Mouse (Mus musculus): ENCODE measurements around the gene Negr1. TPM values are rescaled to one million over a fixed set of nuclear protein-coding genes. Genes with fewer than 3 reads are reported as not detected.

The Negr1 gene
- polyA plus RNA-seq, 1 experiment from 2014 or later: not detected

- Histone ChIP-seq H3K4me2 (ENCODE audit: low read depth, low read length) (no peak overlapping the region), H3K27ac (ENCODE audit: low read depth) (no peak overlapping the region), H3K4me1 (ENCODE audit: insufficient read depth) (no peaks in the 10 kb centered on the region), H3K9me3 (ENCODE audit: low read length) (0 out of 2 replicates have a peak, but pooled peaks cover 3% of the 10 kb centered on the region), H3K9ac (replicated peaks) (no peak overlapping the region), H3K4me3 (ENCODE audit: low read depth, low read length) (no peak overlapping the region), H3K27me3 (ENCODE audit: insufficient read depth, low read length) (no peaks in the 10 kb centered on the region), H3K36me3 (replicated peaks; ENCODE audit: insufficient read depth, low read length) (no peaks in the 10 kb centered on the region)
- no peak for TF ChIP-seq EP300 (IDR thresholded peaks at IDR 0.05; ENCODE audit: low read depth)
- no peak for TF ChIP-seq CTCF (IDR thresholded peaks at IDR 0.05; ENCODE audit: low read depth)
- WGBS (ENCODE audit: insufficient replicate concordance): 27% methylated on average over 4 of the region's 4 CpGs
- ATAC-seq: no peak
- DNase-seq: no peak
These were observed 735.6 kb downstream of the Negr1 start for GRCm38 (mm10) chr3:157297216-157297615.

GRCm38 (mm10) chr3:157303430-157304116 is 742.0 kb downstream of the Negr1 start:
- H3K4me2 ChIP-seq (ENCODE audit: low read depth, low read length): no peak overlapping the region
- WGBS (ENCODE audit: insufficient replicate concordance): 72% methylated on average over 4 of the region's 4 CpGs
- no peaks in the 10 kb centered on the region for H3K36me3 ChIP-seq (replicated peaks; ENCODE audit: insufficient read depth, low read length)
- TF ChIP-seq CTCF (IDR thresholded peaks at IDR 0.05; ENCODE audit: low read depth): no peak
- H3K27ac ChIP-seq (ENCODE audit: low read depth): no peak overlapping the region
- DNase-seq: no peak
- no peaks in the 10 kb centered on the region for H3K4me1 ChIP-seq (ENCODE audit: insufficient read depth)
- H3K27me3 ChIP-seq (ENCODE audit: insufficient read depth, low read length): no peaks in the 10 kb centered on the region
- H3K9me3 ChIP-seq (ENCODE audit: low read length): 0 out of 2 replicates have a peak, but pooled peaks cover 3% of the 10 kb centered on the region
- no peak overlapping the region for H3K4me3 ChIP-seq (ENCODE audit: low read depth, low read length)
- no peak overlapping the region for H3K9ac ChIP-seq (replicated peaks)
- ATAC-seq: no peak

GRCm38 (mm10) chr3:157321081-157321573 is 759.5 kb downstream of the Negr1 start:
- DNase-seq (no peak), ATAC-seq (no peak)
- Histone ChIP-seq H3K4me2 (ENCODE audit: low read depth, low read length) (no peak overlapping the region), H3K27ac (ENCODE audit: low read depth) (no peak overlapping the region), H3K9ac (replicated peaks) (no peak overlapping the region), H3K36me3 (replicated peaks; ENCODE audit: insufficient read depth, low read length) (no peaks in the 10 kb centered on the region), H3K4me3 (ENCODE audit: low read depth, low read length) (no peak overlapping the region), H3K27me3 (ENCODE audit: insufficient read depth, low read length) (no peaks in the 10 kb centered on the region), H3K4me1 (ENCODE audit: insufficient read depth) (no peaks in the 10 kb centered on the region), H3K9me3 (ENCODE audit: low read length) (no peaks in the 10 kb centered on the region)
- WGBS (ENCODE audit: insufficient replicate concordance): 44% methylated on average over 1 of the region's 1 CpGs
- TF ChIP-seq CTCF (IDR thresholded peaks at IDR 0.05; ENCODE audit: low read depth): no peak
- no peak for TF ChIP-seq EP300 (IDR thresholded peaks at IDR 0.05; ENCODE audit: low read depth)

- WGBS (ENCODE audit: insufficient replicate concordance): 24% methylated on average over 1 of the region's 1 CpGs
- TF ChIP-seq CTCF (IDR thresholded peaks at IDR 0.05; ENCODE audit: low read depth) (no peak), EP300 (IDR thresholded peaks at IDR 0.05; ENCODE audit: low read depth) (no peak)
These were observed 760.2 kb downstream of the Negr1 start for GRCm38 (mm10) chr3:157321834-157322233.

GRCm38 (mm10) chr3:157334169-157334568 is 772.6 kb downstream of the Negr1 start:
- no peak overlapping the region for H3K4me3 ChIP-seq (ENCODE audit: low read depth, low read length)
- H3K9ac ChIP-seq (replicated peaks): no peak overlapping the region
- no peak for TF ChIP-seq EP300 (IDR thresholded peaks at IDR 0.05; ENCODE audit: low read depth)
- no peak for TF ChIP-seq CTCF (IDR thresholded peaks at IDR 0.05; ENCODE audit: low read depth)
- no peaks in the 10 kb centered on the region for H3K27me3 ChIP-seq (ENCODE audit: insufficient read depth, low read length)
- H3K36me3 ChIP-seq (replicated peaks; ENCODE audit: insufficient read depth, low read length): no peaks in the 10 kb centered on the region
- no peaks in the 10 kb centered on the region for H3K4me1 ChIP-seq (ENCODE audit: insufficient read depth)
- H3K9me3 ChIP-seq (ENCODE audit: low read length): no peaks in the 10 kb centered on the region
- H3K4me2 ChIP-seq (ENCODE audit: low read depth, low read length): no peak overlapping the region
- no peak for DNase-seq
- WGBS (ENCODE audit: insufficient replicate concordance): 59% methylated on average over 1 of the region's 1 CpGs
- no peak for ATAC-seq
- H3K27ac ChIP-seq (ENCODE audit: low read depth): no peak overlapping the region

More at GRCm38 (mm10) chr3:157321834-157322233, 760.2 kb downstream of the Negr1 start:
- Histone ChIP-seq H3K27ac (ENCODE audit: low read depth) (no peak overlapping the region), H3K4me1 (ENCODE audit: insufficient read depth) (no peaks in the 10 kb centered on the region), H3K9me3 (ENCODE audit: low read length) (no peaks in the 10 kb centered on the region), H3K4me2 (ENCODE audit: low read depth, low read length) (no peak overlapping the region), H3K4me3 (ENCODE audit: low read depth, low read length) (no peak overlapping the region), H3K36me3 (replicated peaks; ENCODE audit: insufficient read depth, low read length) (no peaks in the 10 kb centered on the region), H3K9ac (replicated peaks) (no peak overlapping the region), H3K27me3 (ENCODE audit: insufficient read depth, low read length) (no peaks in the 10 kb centered on the region)
- DNase-seq: no peak
- no peak for ATAC-seq

- no peak for ATAC-seq
These were observed 787.9 kb downstream of the Negr1 start for GRCm38 (mm10) chr3:157349480-157349879.

More at GRCm38 (mm10) chr3:157349480-157349879, 787.9 kb downstream of the Negr1 start:
- Histone ChIP-seq H3K9me3 (ENCODE audit: low read length) (no peaks in the 10 kb centered on the region), H3K4me3 (ENCODE audit: low read depth, low read length) (no peak overlapping the region), H3K36me3 (replicated peaks; ENCODE audit: insufficient read depth, low read length) (no peaks in the 10 kb centered on the region), H3K4me2 (ENCODE audit: low read depth, low read length) (no peak overlapping the region), H3K27me3 (ENCODE audit: insufficient read depth, low read length) (no peaks in the 10 kb centered on the region), H3K4me1 (ENCODE audit: insufficient read depth) (no peaks in the 10 kb centered on the region), H3K27ac (ENCODE audit: low read depth) (no peak overlapping the region), H3K9ac (replicated peaks) (no peak overlapping the region)
- 75% methylated on average over 2 of the region's 2 CpGs for WGBS (ENCODE audit: insufficient replicate concordance)
- DNase-seq: no peak
- TF ChIP-seq CTCF (IDR thresholded peaks at IDR 0.05; ENCODE audit: low read depth) (no peak), EP300 (IDR thresholded peaks at IDR 0.05; ENCODE audit: low read depth) (no peak)

Measured in liver, postnatal 0 days (tissue).